Mouse (Mus musculus): ENCODE data around the gene Pphln1.

- TF ChIP-seq CTCF (IDR thresholded peaks at IDR 0.05; ENCODE audit: low read depth, low read length), result no peak
- TF ChIP-seq TAL1 (conservative IDR thresholded peaks at IDR 0.05; ENCODE audit: low read depth, low read length), result no peak
Measured at GRCm38 (mm10) chr15:93484261-93484710, 86.1 kb downstream of the Pphln1 start.

Data from G1E (cell line).